Mouse (Mus musculus) stomach, postnatal 0 days (tissue): Measurements from ENCODE around the gene Esam.

ENCODE experiments used
- CTCF ChIP-seq: IDR thresholded peaks from 2 replicates; pipeline ENCODE4 v1.5.1; 2016; ENCODE audit warnings: antibody characterized with exemption, low read depth, mild to moderate bottlenecking, moderate library complexity
- EP300 ChIP-seq: optimal IDR thresholded peaks from 2 replicates; pipeline ENCODE3; 2016; ENCODE audit warnings: antibody characterized with exemption

DNA sequence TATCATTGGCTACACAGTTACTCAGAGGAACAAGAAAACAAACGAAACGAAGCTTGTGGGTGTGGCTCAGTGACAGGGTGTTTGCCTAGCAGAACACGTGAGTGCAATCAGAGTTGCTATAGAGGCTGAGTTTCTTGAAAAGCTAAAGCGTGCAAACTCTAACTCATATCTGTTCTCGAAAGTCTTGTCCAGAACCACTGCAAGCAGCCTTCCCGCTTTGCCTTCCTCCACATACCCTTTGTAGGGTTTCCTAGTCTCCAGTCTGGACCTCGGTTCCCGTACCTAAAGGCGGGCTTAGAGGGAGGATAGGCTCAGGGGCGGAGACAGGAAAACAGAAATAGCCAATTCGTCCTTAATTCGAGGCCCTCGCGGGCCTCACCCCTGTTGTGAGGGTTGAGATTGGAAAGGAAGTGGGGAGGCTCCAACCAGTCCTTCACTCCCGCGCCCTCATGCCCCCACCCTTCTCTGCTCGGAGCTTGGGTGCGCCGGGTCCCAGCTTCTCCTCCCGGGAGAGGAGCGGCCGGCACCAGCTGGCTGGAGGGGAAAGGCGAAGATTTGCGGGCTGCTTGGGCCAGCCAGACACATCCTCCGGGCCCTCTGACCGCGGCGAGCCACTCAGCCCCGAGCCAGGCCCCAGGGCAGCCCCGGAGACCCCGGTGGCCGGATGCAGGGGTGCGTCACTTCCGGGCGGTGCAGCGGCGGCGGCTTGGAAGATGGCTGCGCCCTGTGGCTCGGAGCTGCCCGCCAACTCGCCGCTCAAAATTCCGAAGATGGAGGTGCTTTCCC is 39.1 kb upstream of the Esam start, which contains the start of gene Msantd2:
- TF ChIP-seq CTCF (no peak), EP300 (no peak)
